Mouse (Mus musculus) adrenal gland, postnatal 25 days (tissue): Measurements from ENCODE around the gene Slc41a2. TPM values are rescaled to one million over a fixed set of nuclear protein-coding genes. Genes with fewer than 3 reads are reported as not detected.
A peak's percentile ranks its signal among the peaks of the same experiment; 100 is the strongest.

ENCODE experiments used
- DNase-seq: peaks from one replicate; pipeline ENCODE4 v3.0.0; 2021; ENCODE audit warnings: mixed read lengths
- total RNA-seq: library from RNA; stranded (reverse); gene quantifications from 2 replicates; pipeline ENCODE4 v1.2.3, GENCODE M21; 2021

Gene Slc41a2
- total RNA-seq, 1 experiment from 2014 or later, result 3.7 TPM

DNA sequence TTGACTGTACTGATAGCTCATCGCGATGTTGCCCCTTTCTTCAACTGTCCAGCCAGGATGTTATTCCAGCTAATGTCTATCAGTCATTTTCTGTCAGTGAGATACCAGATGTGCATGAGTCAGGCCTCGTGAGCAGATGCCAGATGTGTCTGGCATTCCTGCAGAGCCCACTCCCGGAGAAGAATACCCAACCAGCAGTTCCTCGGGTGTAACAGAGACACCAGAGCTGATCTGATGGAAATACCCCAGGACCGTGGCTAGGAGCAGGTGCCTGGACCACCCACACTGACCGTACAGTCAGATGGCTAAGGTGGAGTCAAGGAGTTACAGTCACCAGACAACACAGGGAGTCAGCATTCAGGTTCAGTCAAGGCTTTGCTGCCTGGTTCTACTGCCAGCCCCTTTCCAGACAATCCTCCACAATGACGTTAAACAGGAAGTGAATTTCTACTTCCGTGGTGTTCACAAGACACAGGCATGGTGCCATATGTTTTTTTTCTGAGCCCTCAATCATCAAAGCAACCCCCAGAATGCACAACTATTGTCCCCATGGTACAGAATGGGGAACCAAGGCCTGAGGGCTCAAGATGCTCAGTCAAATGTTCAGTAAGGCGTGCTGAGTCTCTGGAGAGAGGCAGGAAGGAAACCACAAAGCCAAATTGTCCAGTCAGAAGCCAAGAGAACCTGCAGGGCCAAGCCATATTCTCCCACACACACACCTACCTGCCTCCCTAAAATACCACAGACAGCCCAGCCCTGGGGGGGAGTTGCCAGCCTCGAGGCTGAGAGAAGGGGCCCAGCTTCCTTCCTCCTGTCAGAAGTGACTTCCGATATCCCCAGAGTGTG is 153.8 kb downstream of the Slc41a2 start:
- no peak for DNase-seq

DNA sequence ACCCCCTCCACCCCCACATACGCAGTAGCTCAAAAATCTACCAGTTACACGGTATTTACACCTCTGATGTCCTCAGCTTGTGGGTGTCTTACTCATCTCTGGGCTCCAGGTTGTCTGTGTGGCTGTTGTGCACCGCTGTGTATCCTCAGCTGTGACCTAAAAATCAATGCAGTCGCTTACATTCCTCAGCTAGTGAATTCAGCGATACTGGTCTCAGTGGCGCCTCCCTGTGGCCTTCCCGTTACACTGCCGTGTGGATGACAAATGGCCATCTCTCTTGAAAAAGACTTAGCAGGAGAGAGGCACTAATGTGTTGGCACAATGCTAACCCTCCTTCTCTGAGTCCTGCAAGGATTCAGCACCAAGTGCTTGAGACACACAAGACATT is 155.1 kb downstream of the Slc41a2 start:
- DNase-seq, result peak; percentile 80

DNA sequence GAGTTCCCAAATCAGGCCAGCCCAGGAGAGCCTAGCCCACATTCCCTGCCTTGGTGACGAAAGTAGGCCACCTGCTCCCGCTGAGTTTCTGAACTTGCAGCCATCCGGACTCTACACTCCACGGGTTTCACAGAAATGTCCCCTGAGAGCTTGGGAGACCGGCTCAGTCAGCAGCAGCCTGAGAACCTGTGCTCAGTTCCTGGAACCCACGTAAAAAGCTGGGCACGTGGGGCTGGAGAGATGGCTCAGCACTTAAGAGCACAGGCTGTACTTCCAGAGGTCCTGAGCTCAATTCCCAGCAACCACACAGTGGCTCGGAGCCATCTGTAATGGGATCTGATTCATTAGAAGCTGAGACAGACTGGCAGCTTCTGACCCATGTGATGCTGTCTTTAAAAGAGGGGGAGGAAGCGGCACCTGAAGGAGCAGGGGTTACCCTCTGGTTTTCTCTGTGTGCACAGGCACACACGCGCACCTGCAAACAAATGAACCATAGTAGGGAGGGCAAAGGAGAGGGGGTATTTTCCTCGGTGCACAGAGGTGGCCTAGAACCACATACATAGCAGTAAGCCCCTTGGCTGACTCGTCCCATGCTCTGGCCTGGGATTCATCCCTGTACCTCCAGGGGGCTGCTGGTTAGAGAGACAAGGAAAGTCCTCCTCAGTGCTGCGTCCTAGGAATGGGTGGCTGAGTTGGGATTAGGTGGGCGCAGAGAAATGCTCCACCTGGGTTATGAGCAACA is 155.7 kb downstream of the Slc41a2 start:
- DNase-seq, result no peak

Other genes starting within 250 kb of the Slc41a2 start
- gene D10Wsu102e, start 22.3 kb upstream of the Slc41a2 start, total RNA-seq, result 1.0 and 1.2 TPM in 2 replicates
- 0.88 and 1.0 TPM in 2 replicates for gene Aldh1l2, start 196.3 kb upstream of the Slc41a2 start, total RNA-seq
- gene Washc4, start 205.9 kb upstream of the Slc41a2 start, total RNA-seq, result 26.5 and 29.9 TPM in 2 replicates